Mouse (Mus musculus): Measurements from ENCODE around the gene Psmd12.

The Psmd12 gene

GRCm38 (mm10) chr11:107548204-107548975, 69.1 kb downstream of the Psmd12 start:
- ATAC-seq (ENCODE audit: insufficient number of reproducible peaks, low FRiP score, low TSS enrichment) = peak; percentile 31; the same call in 1 of the 2 replicates

All from cerebellum, adult (tissue).